Mouse (Mus musculus) kidney, postnatal 36 days (tissue): ENCODE results near the gene Scube2.
A peak's percentile ranks its signal among the peaks of the same experiment; 100 is the strongest.

ENCODE experiments used
- DNase-seq, 2 experiments: peaks; one replicate each; pipeline ENCODE4 v3.0.0; 2021 to 2022; ENCODE audit warnings: mixed read lengths in 2 of 2

Scube2 gene

GRCm38 (mm10) chr7:109865370-109866229, at the start of gene Scube2:
TSS of gene Scube2 (minus strand) at chr7:109865679.
- peak in 1 of 2 experiments; percentile 34 for DNase-seq

- DNase-seq = no peak
These were observed 40.7 kb upstream of the Scube2 start for GRCm38 (mm10) chr7:109906165-109906564.

- DNase-seq = no peak
These were observed 35.4 kb upstream of the Scube2 start for GRCm38 (mm10) chr7:109900921-109901320.

- peak; percentile 51 to 57 for DNase-seq
These were observed 33.4 kb upstream of the Scube2 start for GRCm38 (mm10) chr7:109898911-109899310.

- peak; percentile 48 to 83 for DNase-seq
These were observed 27.1 kb upstream of the Scube2 start for GRCm38 (mm10) chr7:109892530-109892929.

GRCm38 (mm10) chr7:109891786-109892185, 26.3 kb upstream of the Scube2 start:
- no peak for DNase-seq

- no peak for DNase-seq
These were observed 24.8 kb upstream of the Scube2 start for GRCm38 (mm10) chr7:109890256-109890655.

- DNase-seq = peak in 1 of 2 experiments; percentile 9
These were observed 23.8 kb upstream of the Scube2 start for GRCm38 (mm10) chr7:109889300-109889699.

- DNase-seq = no peak
These were observed 20.8 kb upstream of the Scube2 start for GRCm38 (mm10) chr7:109886249-109886648.

- no peak for DNase-seq
These were observed 17.1 kb upstream of the Scube2 start for GRCm38 (mm10) chr7:109882574-109882973.

- DNase-seq = no peak
These were observed 16.2 kb upstream of the Scube2 start for GRCm38 (mm10) chr7:109881561-109882099.

- peak in 1 of 2 experiments; percentile 24 for DNase-seq
These were observed 13.7 kb upstream of the Scube2 start for GRCm38 (mm10) chr7:109879158-109879557.

GRCm38 (mm10) chr7:109876085-109876484, 10.6 kb upstream of the Scube2 start:
- DNase-seq = no peak

- no peak for DNase-seq
These were observed 10.1 kb upstream of the Scube2 start for GRCm38 (mm10) chr7:109875598-109875997.

GRCm38 (mm10) chr7:109875033-109875432, 9.6 kb upstream of the Scube2 start:
- no peak for DNase-seq

GRCm38 (mm10) chr7:109873170-109873569, 7.7 kb upstream of the Scube2 start:
- no peak for DNase-seq

GRCm38 (mm10) chr7:109871232-109871631, 5.8 kb upstream of the Scube2 start:
- DNase-seq = no peak

- no peak for DNase-seq
These were observed 3.0 kb upstream of the Scube2 start for GRCm38 (mm10) chr7:109868498-109868897.

GRCm38 (mm10) chr7:109866643-109867042, 1.2 kb upstream of the Scube2 start:
- DNase-seq = no peak

GRCm38 (mm10) chr7:109863561-109863960, 1.9 kb downstream of the Scube2 start:
- no peak for DNase-seq

- no peak for DNase-seq
These were observed 5.3 kb downstream of the Scube2 start for GRCm38 (mm10) chr7:109860162-109860561.

- no peak for DNase-seq
These were observed 6.1 kb downstream of the Scube2 start for GRCm38 (mm10) chr7:109859354-109859753.

GRCm38 (mm10) chr7:109852752-109853212, 12.7 kb downstream of the Scube2 start:
- no peak for DNase-seq

GRCm38 (mm10) chr7:109852017-109852416, 13.5 kb downstream of the Scube2 start:
- no peak for DNase-seq
